Mouse (Mus musculus): ENCODE measurements around the gene Rnaset2b. TPM values are rescaled to one million over a fixed set of nuclear protein-coding genes. Genes with fewer than 3 reads are reported as not detected.
A peak's percentile ranks its signal among the peaks of the same experiment; 100 is the strongest.
"Not testable (repeated sequence)": the region's sequence is repeated elsewhere in the genome, so short reads cannot be mapped to it uniquely, and the experiment has no call there.

Gene Rnaset2b
- polyA plus RNA-seq, 1 experiment from 2014 or later: 304 TPM

DNA sequence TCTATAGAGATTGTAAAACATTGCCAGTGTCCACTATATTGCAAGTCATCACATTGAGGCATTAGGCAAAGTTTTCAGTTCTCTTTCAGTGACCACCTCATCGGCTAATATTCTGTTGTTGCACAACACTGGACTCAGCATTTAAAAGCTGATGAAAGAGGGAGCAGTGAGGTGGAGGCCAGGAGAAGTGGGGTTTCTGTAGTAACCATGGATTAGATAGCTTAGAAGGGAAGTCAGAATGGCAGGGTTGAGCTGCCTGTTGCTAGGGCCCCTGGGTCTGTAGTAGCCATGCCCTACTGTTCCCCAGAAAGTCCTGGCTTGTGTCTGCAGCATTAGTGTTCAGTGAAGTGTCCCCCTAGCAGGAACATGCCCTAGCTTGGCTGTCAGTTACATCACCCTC is 15.7 kb downstream of the Rnaset2b start:
- H3K36me3 ChIP-seq (ENCODE audit: control insufficient read depth, insufficient read depth, low read length); H3K4me3 ChIP-seq (ENCODE audit: control insufficient read depth in 1 of 2, insufficient read depth in 1 of 2, low read depth in 1 of 2, low read length in 2 of 2); H3K27me3 ChIP-seq (ENCODE audit: control insufficient read depth, insufficient read depth, low read length); ATAC-seq (ENCODE audit: insufficient number of reproducible peaks, insufficient read depth, low FRiP score, low read depth); H3K27ac ChIP-seq (replicated peaks in 1 of 2; ENCODE audit: control insufficient read depth in 1 of 2, insufficient read depth in 1 of 2, low read depth in 2 of 2, low read length in 2 of 2); H3K9ac ChIP-seq (ENCODE audit: low read length); H3K9me3 ChIP-seq (ENCODE audit: control insufficient read depth, low read length); H3K4me2 ChIP-seq (ENCODE audit: low read length); H3K4me1 ChIP-seq (ENCODE audit: control insufficient read depth in 2 of 2, insufficient read depth in 2 of 2, low read length in 2 of 2): not testable (repeated sequence)
- 93% methylated on average over 1 of the region's 1 CpGs for whole genome bisulfite sequencing

DNA sequence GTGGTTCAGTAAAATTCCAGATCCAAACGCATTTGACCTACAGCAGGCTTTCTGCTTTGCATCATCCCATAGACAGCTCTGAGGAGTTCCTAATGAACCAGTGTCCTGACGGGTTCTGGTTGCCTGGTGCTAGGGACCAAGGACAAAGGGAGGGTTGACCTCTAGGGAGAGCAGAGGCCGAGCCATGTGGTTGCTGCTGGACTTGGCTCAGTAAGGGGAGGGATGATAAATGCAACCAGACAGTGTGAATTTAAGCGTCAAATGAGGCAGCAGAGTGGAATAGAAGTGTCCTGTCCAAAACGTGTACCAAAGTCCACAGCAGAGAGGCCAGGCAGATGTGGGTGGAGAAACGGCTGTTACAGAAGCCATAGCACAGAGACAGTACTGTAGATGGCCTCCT is 25.1 kb downstream of the Rnaset2b start:
- not testable (repeated sequence) for H3K4me2 ChIP-seq (ENCODE audit: low read length); H3K4me1 ChIP-seq (ENCODE audit: control insufficient read depth in 2 of 2, insufficient read depth in 2 of 2, low read length in 2 of 2); H3K27me3 ChIP-seq (ENCODE audit: control insufficient read depth, insufficient read depth, low read length); H3K9ac ChIP-seq (ENCODE audit: low read length); H3K36me3 ChIP-seq (ENCODE audit: control insufficient read depth, insufficient read depth, low read length); H3K9me3 ChIP-seq (ENCODE audit: control insufficient read depth, low read length); ATAC-seq (ENCODE audit: insufficient number of reproducible peaks, insufficient read depth, low FRiP score, low read depth); H3K4me3 ChIP-seq (ENCODE audit: control insufficient read depth in 1 of 2, insufficient read depth in 1 of 2, low read depth in 1 of 2, low read length in 2 of 2); H3K27ac ChIP-seq (replicated peaks in 1 of 2; ENCODE audit: control insufficient read depth in 1 of 2, insufficient read depth in 1 of 2, low read depth in 2 of 2, low read length in 2 of 2)
- WGBS: no CpG with 5 or more reads among the region's 6 CpGs

DNA sequence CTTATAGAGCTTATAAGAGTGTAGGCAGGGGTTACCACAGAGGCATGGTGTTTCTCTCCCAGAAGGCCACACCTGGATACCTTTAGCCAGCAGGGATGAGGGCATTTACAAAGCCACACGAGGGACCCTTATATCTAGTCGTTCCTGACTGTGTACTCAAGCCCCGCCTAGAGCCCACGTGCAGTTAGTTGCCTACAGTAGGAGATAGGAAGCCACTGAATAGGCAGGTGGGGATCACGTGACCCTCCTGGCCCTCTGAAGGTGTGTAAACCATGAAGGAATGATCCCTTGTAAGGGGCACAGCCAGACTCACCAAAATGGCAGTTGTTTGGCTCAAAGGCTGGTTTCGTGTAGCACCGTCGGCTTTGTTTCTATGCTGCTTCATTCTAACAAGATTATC is 26.4 kb downstream of the Rnaset2b start:
- H3K9ac ChIP-seq (ENCODE audit: low read length); H3K36me3 ChIP-seq (ENCODE audit: control insufficient read depth, insufficient read depth, low read length); ATAC-seq (ENCODE audit: insufficient number of reproducible peaks, insufficient read depth, low FRiP score, low read depth); H3K4me3 ChIP-seq (ENCODE audit: control insufficient read depth in 1 of 2, insufficient read depth in 1 of 2, low read depth in 1 of 2, low read length in 2 of 2); H3K9me3 ChIP-seq (ENCODE audit: control insufficient read depth, low read length); H3K4me1 ChIP-seq (ENCODE audit: control insufficient read depth in 2 of 2, insufficient read depth in 2 of 2, low read length in 2 of 2); H3K27ac ChIP-seq (replicated peaks in 1 of 2; ENCODE audit: control insufficient read depth in 1 of 2, insufficient read depth in 1 of 2, low read depth in 2 of 2, low read length in 2 of 2); H3K27me3 ChIP-seq (ENCODE audit: control insufficient read depth, insufficient read depth, low read length); H3K4me2 ChIP-seq (ENCODE audit: low read length): not testable (repeated sequence)
- WGBS: 84% methylated on average over 8 of the region's 8 CpGs

DNA sequence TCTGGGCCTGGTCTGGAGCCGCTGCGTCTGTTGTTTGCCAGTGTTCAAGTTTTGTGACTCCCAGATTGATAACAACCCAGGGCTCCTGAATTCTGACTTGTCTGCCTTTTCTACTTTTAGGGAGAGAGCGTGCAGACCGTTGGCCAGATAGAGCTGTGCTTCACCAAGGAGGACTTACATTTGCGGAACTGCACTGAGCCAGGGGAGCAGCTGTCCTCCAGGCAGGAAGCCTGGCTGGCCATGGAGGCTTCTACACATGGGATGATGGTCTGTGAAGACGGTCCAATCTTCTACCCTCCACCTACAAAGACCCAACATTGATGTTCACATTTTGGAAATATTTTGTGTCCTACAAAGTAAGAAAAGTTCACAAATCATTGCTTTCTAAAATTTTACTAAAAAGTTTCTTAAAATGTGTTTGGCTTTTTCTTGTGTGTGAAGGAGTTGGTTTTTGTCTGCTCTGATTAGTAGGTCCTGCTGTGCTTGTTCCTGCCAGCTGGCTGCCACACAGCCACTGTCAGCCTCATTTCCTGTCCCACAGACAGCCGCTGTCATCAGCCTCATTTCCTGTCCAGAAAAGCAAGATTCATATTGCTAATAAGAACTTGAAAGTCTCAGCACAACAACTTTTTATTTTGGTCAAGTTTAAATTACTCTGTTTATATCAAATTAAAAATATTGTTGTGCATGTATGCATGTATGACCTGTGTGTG is 27.5 kb downstream of the Rnaset2b start:
- H3K9ac ChIP-seq (ENCODE audit: low read length); H3K27me3 ChIP-seq (ENCODE audit: control insufficient read depth, insufficient read depth, low read length); H3K9me3 ChIP-seq (ENCODE audit: control insufficient read depth, low read length); H3K4me2 ChIP-seq (ENCODE audit: low read length); H3K4me3 ChIP-seq (ENCODE audit: control insufficient read depth in 1 of 2, insufficient read depth in 1 of 2, low read depth in 1 of 2, low read length in 2 of 2); H3K36me3 ChIP-seq (ENCODE audit: control insufficient read depth, insufficient read depth, low read length); H3K4me1 ChIP-seq (ENCODE audit: control insufficient read depth in 2 of 2, insufficient read depth in 2 of 2, low read length in 2 of 2); H3K27ac ChIP-seq (replicated peaks in 1 of 2; ENCODE audit: control insufficient read depth in 1 of 2, insufficient read depth in 1 of 2, low read depth in 2 of 2, low read length in 2 of 2); ATAC-seq (ENCODE audit: insufficient number of reproducible peaks, insufficient read depth, low FRiP score, low read depth): not testable (repeated sequence)
- WGBS: no CpG with 5 or more reads among the region's 7 CpGs

DNA sequence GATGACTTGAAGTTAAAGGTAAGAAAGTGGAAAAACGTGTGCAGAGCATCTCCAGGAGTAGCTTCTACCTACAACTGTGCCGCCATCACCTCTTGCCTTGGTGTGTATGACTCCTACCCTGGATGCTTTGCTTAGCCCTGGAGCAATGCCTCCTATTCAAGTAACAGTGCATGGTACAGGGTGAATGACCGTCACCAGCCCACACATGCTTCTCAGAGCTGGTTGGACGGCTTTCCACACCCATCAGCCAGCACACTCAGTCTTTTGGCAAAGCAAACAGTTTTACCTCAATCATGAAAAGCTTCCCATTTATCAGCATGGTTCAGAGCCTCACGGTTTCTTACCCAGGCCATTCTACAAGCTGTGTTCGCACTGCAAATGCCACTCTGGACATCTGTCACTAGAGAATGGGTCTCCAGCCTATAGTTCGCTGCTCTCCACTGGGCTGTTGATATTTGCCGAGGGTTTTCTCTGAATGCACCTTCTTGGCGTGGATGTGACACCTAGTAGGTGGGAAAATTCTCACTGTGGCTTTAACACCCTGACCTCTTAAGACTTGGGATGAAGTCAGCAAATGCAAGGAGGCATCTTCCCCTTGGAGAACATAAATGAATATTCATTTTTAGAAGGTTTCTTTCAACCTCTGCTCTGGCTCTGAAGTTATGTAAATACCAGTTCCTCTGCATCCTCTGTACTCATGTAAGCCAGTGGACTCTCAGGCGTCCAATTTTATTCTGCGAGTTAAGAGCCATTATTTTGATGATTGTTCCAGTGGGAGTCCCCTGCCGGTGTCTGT is 31.6 kb downstream of the Rnaset2b start:
- H3K4me3 ChIP-seq (ENCODE audit: control insufficient read depth in 1 of 2, insufficient read depth in 1 of 2, low read depth in 1 of 2, low read length in 2 of 2); H3K4me2 ChIP-seq (ENCODE audit: low read length); H3K36me3 ChIP-seq (ENCODE audit: control insufficient read depth, insufficient read depth, low read length); ATAC-seq (ENCODE audit: insufficient number of reproducible peaks, insufficient read depth, low FRiP score, low read depth); H3K27ac ChIP-seq (replicated peaks in 1 of 2; ENCODE audit: control insufficient read depth in 1 of 2, insufficient read depth in 1 of 2, low read depth in 2 of 2, low read length in 2 of 2); H3K9ac ChIP-seq (ENCODE audit: low read length); H3K27me3 ChIP-seq (ENCODE audit: control insufficient read depth, insufficient read depth, low read length); H3K4me1 ChIP-seq (ENCODE audit: control insufficient read depth in 2 of 2, insufficient read depth in 2 of 2, low read length in 2 of 2); H3K9me3 ChIP-seq (ENCODE audit: control insufficient read depth, low read length): not testable (repeated sequence)
- 73% methylated on average over 7 of the region's 12 CpGs for WGBS

DNA sequence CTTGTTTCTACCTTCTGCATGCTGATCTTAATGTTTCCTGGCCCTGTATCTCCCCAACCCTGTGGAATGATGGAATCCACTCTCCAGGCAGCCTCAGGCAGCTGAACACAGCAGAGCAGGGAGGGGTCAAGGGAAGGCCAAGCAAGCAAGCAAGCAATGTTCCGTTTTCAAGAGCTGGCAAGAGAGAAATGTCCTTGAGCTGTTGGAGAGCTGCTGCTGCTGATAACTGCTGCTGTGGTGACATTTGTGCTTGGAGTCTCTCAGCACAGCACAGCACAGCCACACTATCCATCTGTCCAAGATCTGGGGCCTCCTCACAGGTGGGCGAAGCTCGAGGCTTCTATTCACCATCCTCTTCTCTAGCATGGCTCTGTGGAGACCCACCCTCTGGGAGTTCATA is 33.0 kb downstream of the Rnaset2b start:
- not testable (repeated sequence) for H3K27ac ChIP-seq (replicated peaks in 1 of 2; ENCODE audit: control insufficient read depth in 1 of 2, insufficient read depth in 1 of 2, low read depth in 2 of 2, low read length in 2 of 2); H3K4me3 ChIP-seq (ENCODE audit: control insufficient read depth in 1 of 2, insufficient read depth in 1 of 2, low read depth in 1 of 2, low read length in 2 of 2); H3K9me3 ChIP-seq (ENCODE audit: control insufficient read depth, low read length); H3K4me1 ChIP-seq (ENCODE audit: control insufficient read depth in 2 of 2, insufficient read depth in 2 of 2, low read length in 2 of 2); H3K4me2 ChIP-seq (ENCODE audit: low read length); H3K36me3 ChIP-seq (ENCODE audit: control insufficient read depth, insufficient read depth, low read length); H3K9ac ChIP-seq (ENCODE audit: low read length); H3K27me3 ChIP-seq (ENCODE audit: control insufficient read depth, insufficient read depth, low read length)
- peak; percentile 62; the same call in 1 of the 2 replicates for ATAC-seq (ENCODE audit: insufficient number of reproducible peaks, insufficient read depth, low FRiP score, low read depth)
- no CpG with 5 or more reads among the region's 3 CpGs for WGBS

DNA sequence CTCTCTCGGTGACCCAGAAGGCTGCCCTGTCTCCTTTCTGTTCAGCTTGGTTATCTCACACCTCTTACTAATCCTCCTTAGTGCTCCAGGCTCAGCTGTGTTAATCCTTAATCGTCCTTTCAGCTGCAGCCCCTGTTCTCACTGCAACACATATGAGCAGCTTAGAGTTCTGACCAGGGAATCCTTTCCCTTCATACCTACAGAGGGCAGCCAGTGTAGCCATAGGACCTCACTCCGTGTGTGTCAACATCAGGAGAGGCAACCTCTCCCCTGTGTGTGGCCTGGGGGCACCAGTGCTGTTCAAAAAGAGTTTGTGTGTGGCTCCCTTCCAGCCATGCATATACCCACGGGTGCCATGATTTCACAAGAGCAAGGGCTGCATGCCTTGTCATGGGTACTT is 35.2 kb downstream of the Rnaset2b start:
- not testable (repeated sequence) for H3K4me2 ChIP-seq (ENCODE audit: low read length); H3K9me3 ChIP-seq (ENCODE audit: control insufficient read depth, low read length); H3K4me3 ChIP-seq (ENCODE audit: control insufficient read depth in 1 of 2, insufficient read depth in 1 of 2, low read depth in 1 of 2, low read length in 2 of 2); H3K4me1 ChIP-seq (ENCODE audit: control insufficient read depth in 2 of 2, insufficient read depth in 2 of 2, low read length in 2 of 2); H3K36me3 ChIP-seq (ENCODE audit: control insufficient read depth, insufficient read depth, low read length); ATAC-seq (ENCODE audit: insufficient number of reproducible peaks, insufficient read depth, low FRiP score, low read depth); H3K9ac ChIP-seq (ENCODE audit: low read length); H3K27me3 ChIP-seq (ENCODE audit: control insufficient read depth, insufficient read depth, low read length); H3K27ac ChIP-seq (replicated peaks in 1 of 2; ENCODE audit: control insufficient read depth in 1 of 2, insufficient read depth in 1 of 2, low read depth in 2 of 2, low read length in 2 of 2)
- 16% methylated on average over 2 of the region's 4 CpGs for WGBS

DNA sequence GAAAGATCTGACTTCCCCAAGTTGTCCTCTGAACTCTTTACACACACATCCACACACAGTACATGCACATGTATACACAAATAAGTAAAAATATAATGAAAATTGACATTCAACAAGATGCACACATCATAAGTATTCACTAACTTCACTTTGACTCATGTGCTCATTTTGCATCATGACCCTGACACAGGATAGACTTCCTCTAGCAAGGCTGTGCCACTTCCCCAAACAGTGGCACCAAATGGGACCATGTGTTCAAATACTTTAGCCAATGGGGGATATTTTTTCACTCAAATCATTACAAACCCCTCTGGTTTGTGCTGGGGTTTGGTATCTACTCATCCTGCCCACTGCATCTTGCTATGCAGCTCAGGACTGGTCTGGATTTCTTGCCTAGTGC is 38.5 kb downstream of the Rnaset2b start:
- H3K27me3 ChIP-seq (ENCODE audit: control insufficient read depth, insufficient read depth, low read length); H3K27ac ChIP-seq (replicated peaks in 1 of 2; ENCODE audit: control insufficient read depth in 1 of 2, insufficient read depth in 1 of 2, low read depth in 2 of 2, low read length in 2 of 2); H3K9me3 ChIP-seq (ENCODE audit: control insufficient read depth, low read length); H3K4me2 ChIP-seq (ENCODE audit: low read length); H3K4me1 ChIP-seq (ENCODE audit: control insufficient read depth in 2 of 2, insufficient read depth in 2 of 2, low read length in 2 of 2); H3K4me3 ChIP-seq (ENCODE audit: control insufficient read depth in 1 of 2, insufficient read depth in 1 of 2, low read depth in 1 of 2, low read length in 2 of 2); H3K36me3 ChIP-seq (ENCODE audit: control insufficient read depth, insufficient read depth, low read length); H3K9ac ChIP-seq (ENCODE audit: low read length); ATAC-seq (ENCODE audit: insufficient number of reproducible peaks, insufficient read depth, low FRiP score, low read depth): not testable (repeated sequence)

Data from heart, embryonic 14.5 days (tissue).